Mouse (Mus musculus): ENCODE data around the gene Khdrbs1. TPM values are rescaled to one million over a fixed set of nuclear protein-coding genes. Genes with fewer than 3 reads are reported as not detected.
A peak's percentile ranks its signal among the peaks of the same experiment; 100 is the strongest.

Khdrbs1 gene
- 62.2 and 62.6 TPM in 2 replicates for polyA plus RNA-seq (2015; fragmentation: Nextera tagmentation; extraction: Ambion mirVana)

DNA sequence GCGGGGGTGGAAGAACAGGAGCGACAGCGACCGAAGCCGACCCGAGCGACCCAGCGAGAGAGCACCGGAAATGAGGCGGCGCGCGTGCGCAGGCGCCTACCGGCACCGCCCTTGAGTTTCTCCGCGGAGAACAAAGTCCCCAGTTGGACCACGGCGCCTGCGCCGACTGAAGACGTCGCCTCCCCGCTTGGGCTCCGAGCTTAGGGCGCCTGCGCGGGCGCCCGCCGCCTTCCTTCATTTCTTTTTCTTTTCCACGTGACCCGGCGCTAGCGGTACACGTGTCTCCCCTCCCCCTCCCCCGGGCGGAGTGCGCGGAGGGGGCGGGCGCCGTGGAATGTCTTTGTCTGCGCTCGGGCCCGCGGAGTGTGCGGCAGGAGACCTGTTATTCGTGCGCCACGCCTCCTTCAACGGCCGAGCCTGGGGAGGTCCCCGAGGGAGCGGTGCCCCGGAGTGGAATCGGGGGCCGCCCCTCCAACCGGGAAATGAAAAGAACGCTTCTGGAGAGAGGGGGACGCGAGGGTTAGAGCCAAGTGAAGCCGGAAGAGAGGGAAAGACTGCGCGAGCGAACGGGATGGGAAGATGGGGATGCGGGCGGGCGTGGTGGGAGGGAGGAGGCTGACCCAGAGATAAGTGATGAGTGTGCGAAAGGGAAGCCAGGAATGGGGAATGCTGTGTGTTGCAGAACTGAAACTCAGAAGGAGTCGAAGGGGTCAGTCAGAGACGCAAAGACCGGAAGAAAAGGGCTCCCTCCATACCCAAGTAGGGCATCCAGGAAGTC, at the start of gene Khdrbs1:
Khdrbs1 (minus strand) TSS at position 72 of the 778 bp plus-strand sequence.
- H3K9me3 ChIP-seq (ENCODE audit: control insufficient read depth, low read length): no peaks in the 10 kb centered on the region
- ATAC-seq: peak; percentile 95
- H3K4me3 ChIP-seq (ENCODE audit: low read length): peak within 1 kb of the TSS; percentile 99
- no peaks in the 10 kb centered on the region for H3K36me3 ChIP-seq (ENCODE audit: control insufficient read depth, insufficient read depth, low read length)
- peak within 1 kb of the TSS; percentile 99 for H3K9ac ChIP-seq (ENCODE audit: low read depth, low read length)
- H3K4me2 ChIP-seq (ENCODE audit: low read depth, low read length): peak within 1 kb of the TSS; percentile 72
- peaks cover 15% of the 10 kb centered on the region; the same call in 1 of the 2 replicates for H3K4me1 ChIP-seq (ENCODE audit: control insufficient read depth, insufficient read depth, low read length)
- peak within 1 kb of the TSS; percentile 99 for H3K27ac ChIP-seq (ENCODE audit: low read length)
- under 1% methylated on average over 72 of the region's 76 CpGs for WGBS
- H3K27me3 ChIP-seq (replicated peaks; ENCODE audit: control insufficient read depth, insufficient read depth, low read length): no peaks in the 10 kb centered on the region

DNA sequence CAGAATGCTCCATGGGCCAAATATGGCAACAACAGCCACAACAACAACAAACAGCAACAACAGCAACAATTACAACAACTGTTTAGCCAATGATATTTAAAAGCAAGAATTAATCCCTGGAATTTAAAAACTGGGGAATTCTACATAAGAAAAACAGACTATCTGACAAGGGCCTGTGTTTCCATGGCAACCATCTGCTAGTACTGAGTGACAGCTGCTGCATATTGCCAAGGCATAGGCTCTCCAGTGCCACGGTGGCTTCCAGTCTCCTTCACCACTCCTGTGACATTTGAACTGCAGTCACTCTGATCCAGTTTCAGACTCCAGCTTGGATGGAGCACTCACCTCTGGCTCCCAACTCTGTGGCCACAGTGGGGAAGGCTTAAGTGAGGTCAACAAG, 49.3 kb upstream of the Khdrbs1 start:
- Histone ChIP-seq H3K9me3 (ENCODE audit: control insufficient read depth, low read length) (no peaks in the 10 kb centered on the region), H3K4me2 (ENCODE audit: low read depth, low read length) (no peak overlapping the region), H3K4me3 (ENCODE audit: low read length) (no peak overlapping the region), H3K9ac (ENCODE audit: low read depth, low read length) (no peak overlapping the region), H3K4me1 (ENCODE audit: control insufficient read depth, insufficient read depth, low read length) (peaks cover 26% of the 10 kb centered on the region), H3K27ac (ENCODE audit: low read length) (no peak overlapping the region), H3K27me3 (replicated peaks; ENCODE audit: control insufficient read depth, insufficient read depth, low read length) (no peaks in the 10 kb centered on the region), H3K36me3 (ENCODE audit: control insufficient read depth, insufficient read depth, low read length) (no peaks in the 10 kb centered on the region)
- ATAC-seq: no peak
- 41% methylated on average over 1 of the region's 1 CpGs for WGBS

DNA sequence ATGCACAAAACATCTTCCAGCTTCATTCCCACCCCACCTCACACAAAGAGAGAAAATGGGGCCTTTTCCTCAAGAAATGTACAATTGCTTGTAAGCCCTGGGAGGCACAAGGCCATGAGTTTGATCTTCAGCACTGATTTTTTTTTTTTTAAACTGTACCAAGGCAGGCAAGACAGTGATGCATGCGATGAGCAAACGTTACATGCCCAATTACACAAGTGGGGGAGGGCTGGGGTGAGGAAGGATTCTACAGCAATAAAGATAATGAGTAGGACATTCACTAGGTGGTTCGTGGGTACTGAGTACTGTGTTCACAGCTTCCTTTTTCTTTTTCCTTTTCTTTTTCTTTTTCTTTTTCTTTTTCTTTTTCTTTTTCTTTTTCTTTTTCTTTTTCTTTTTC, 48.4 kb upstream of the Khdrbs1 start:
- Histone ChIP-seq H3K9me3 (ENCODE audit: control insufficient read depth, low read length) (no peaks in the 10 kb centered on the region), H3K9ac (ENCODE audit: low read depth, low read length) (no peak overlapping the region), H3K4me2 (ENCODE audit: low read depth, low read length) (no peak overlapping the region), H3K4me3 (ENCODE audit: low read length) (no peak overlapping the region), H3K36me3 (ENCODE audit: control insufficient read depth, insufficient read depth, low read length) (no peaks in the 10 kb centered on the region), H3K27me3 (replicated peaks; ENCODE audit: control insufficient read depth, insufficient read depth, low read length) (no peaks in the 10 kb centered on the region), H3K4me1 (ENCODE audit: control insufficient read depth, insufficient read depth, low read length) (peaks cover 18% of the 10 kb centered on the region), H3K27ac (ENCODE audit: low read length) (no peak overlapping the region)
- ATAC-seq: no peak
- WGBS: 61% methylated on average over 3 of the region's 3 CpGs

DNA sequence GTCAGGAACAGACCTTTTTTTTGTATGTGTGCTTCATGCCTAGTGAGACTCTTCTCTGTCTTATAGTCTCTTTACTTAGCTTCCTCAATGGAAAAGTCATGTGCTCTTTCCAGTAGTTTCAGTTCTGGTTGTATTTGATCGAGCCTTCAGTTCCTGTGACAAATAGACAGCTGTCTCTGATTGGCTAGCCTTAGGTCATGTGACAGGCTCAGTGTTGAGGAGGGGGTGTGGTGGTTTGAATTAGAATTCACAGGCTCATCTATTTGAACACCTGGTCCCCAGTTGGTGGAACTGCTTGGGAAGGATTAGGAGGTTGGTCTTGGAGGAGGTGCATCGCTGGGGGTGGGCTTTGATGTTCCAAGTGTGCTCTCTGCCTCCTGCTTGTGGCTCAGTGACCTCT, 47.5 kb upstream of the Khdrbs1 start:
- H3K9me3 ChIP-seq (ENCODE audit: control insufficient read depth, low read length): no peaks in the 10 kb centered on the region
- H3K27me3 ChIP-seq (replicated peaks; ENCODE audit: control insufficient read depth, insufficient read depth, low read length): no peaks in the 10 kb centered on the region
- no peak overlapping the region for H3K4me2 ChIP-seq (ENCODE audit: low read depth, low read length)
- no peak overlapping the region for H3K9ac ChIP-seq (ENCODE audit: low read depth, low read length)
- H3K36me3 ChIP-seq (ENCODE audit: control insufficient read depth, insufficient read depth, low read length): no peaks in the 10 kb centered on the region
- no peak for ATAC-seq
- H3K4me3 ChIP-seq (ENCODE audit: low read length): no peak overlapping the region
- H3K4me1 ChIP-seq (ENCODE audit: control insufficient read depth, insufficient read depth, low read length): peaks cover 9% of the 10 kb centered on the region
- WGBS: 93% methylated on average over 2 of the region's 2 CpGs
- H3K27ac ChIP-seq (ENCODE audit: low read length): no peak overlapping the region

DNA sequence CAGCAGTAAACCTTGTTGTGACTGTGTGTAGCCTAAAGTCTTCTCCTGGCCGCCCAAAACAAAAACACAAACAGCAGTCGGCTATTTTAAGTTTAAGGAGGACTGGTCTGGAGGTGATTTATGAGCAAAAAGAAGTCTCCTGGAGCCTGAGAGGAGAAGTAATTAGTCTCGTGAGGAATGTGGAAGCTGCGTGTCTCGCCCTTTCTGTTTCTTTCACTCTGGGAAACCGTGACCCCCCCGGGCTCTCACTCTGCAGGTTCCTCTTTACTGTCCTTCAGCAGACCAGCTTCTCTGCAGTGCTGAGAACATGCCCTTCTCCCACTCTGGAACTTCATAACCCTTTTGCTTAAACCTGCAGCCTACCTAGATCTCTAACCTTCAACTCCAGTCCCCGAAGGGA, 46.6 kb upstream of the Khdrbs1 start:
- H3K4me1 ChIP-seq (ENCODE audit: control insufficient read depth, insufficient read depth, low read length): peaks cover 3% of the 10 kb centered on the region; the same call in 1 of the 2 replicates
- no peaks in the 10 kb centered on the region for H3K27me3 ChIP-seq (replicated peaks; ENCODE audit: control insufficient read depth, insufficient read depth, low read length)
- H3K4me2 ChIP-seq (ENCODE audit: low read depth, low read length): no peak overlapping the region
- no peak for ATAC-seq
- H3K9ac ChIP-seq (ENCODE audit: low read depth, low read length): 0 out of 2 replicates have a peak overlapping the region, but pooled peaks have one; percentile 11
- no peak overlapping the region for H3K27ac ChIP-seq (ENCODE audit: low read length)
- H3K4me3 ChIP-seq (ENCODE audit: low read length): no peak overlapping the region
- no peaks in the 10 kb centered on the region for H3K9me3 ChIP-seq (ENCODE audit: control insufficient read depth, low read length)
- no peaks in the 10 kb centered on the region for H3K36me3 ChIP-seq (ENCODE audit: control insufficient read depth, insufficient read depth, low read length)
- WGBS: 40% methylated on average over 8 of the region's 8 CpGs

DNA sequence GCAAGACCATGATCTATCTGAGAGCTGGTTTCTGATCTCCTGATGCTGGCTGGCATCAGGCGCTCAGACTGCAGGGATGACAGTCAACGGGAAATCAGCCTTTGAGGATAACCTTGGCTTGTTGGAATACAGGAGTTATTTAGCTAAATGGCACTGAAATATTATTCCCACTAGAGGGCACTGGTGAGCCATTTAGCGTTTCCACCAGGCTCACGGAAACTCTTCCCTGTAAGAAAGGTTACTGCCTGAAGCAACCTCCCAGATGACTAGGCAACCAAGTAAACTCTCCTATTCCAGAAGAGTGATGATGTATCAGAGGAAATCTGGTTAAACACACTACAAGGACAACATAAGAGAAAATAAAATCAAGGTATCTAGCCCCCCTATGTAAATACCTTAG, 43.1 kb upstream of the Khdrbs1 start:
- no peak for ATAC-seq
- Histone ChIP-seq H3K4me1 (ENCODE audit: control insufficient read depth, insufficient read depth, low read length) (0 out of 2 replicates have a peak, but pooled peaks cover 5% of the 10 kb centered on the region), H3K9ac (ENCODE audit: low read depth, low read length) (no peak overlapping the region), H3K4me3 (ENCODE audit: low read length) (no peak overlapping the region), H3K9me3 (ENCODE audit: control insufficient read depth, low read length) (no peaks in the 10 kb centered on the region), H3K27me3 (replicated peaks; ENCODE audit: control insufficient read depth, insufficient read depth, low read length) (no peaks in the 10 kb centered on the region), H3K36me3 (ENCODE audit: control insufficient read depth, insufficient read depth, low read length) (no peaks in the 10 kb centered on the region), H3K4me2 (ENCODE audit: low read depth, low read length) (no peak overlapping the region), H3K27ac (ENCODE audit: low read length) (no peak overlapping the region)
- WGBS: under 1% methylated on average over 4 of the region's 4 CpGs

DNA sequence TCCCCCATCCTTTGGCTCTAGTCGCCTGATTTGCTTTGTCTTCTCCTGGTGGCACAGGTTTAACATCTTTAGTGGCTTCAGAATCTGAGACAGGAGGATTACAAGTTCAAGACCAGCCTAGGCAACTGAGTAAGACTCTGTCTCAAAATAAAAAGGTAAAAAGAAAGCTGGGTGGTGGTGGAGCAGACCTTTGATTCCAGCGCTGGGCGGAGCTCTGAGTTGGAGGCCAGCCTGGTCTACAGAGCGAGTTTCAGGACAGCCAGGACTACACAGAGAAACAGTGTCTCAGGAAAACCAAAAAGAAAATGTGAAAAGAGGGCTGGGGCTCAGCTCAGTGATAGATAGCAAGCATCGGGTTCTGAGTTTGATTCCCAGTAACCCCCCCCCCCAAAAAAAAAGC, 41.4 kb upstream of the Khdrbs1 start:
- H3K27ac ChIP-seq (ENCODE audit: low read length): no peak overlapping the region
- H3K9ac ChIP-seq (ENCODE audit: low read depth, low read length): no peak overlapping the region
- H3K9me3 ChIP-seq (ENCODE audit: control insufficient read depth, low read length): no peaks in the 10 kb centered on the region
- H3K36me3 ChIP-seq (ENCODE audit: control insufficient read depth, insufficient read depth, low read length): no peaks in the 10 kb centered on the region
- 0 out of 2 replicates have a peak, but pooled peaks cover 5% of the 10 kb centered on the region for H3K4me1 ChIP-seq (ENCODE audit: control insufficient read depth, insufficient read depth, low read length)
- no peaks in the 10 kb centered on the region for H3K27me3 ChIP-seq (replicated peaks; ENCODE audit: control insufficient read depth, insufficient read depth, low read length)
- no peak overlapping the region for H3K4me3 ChIP-seq (ENCODE audit: low read length)
- ATAC-seq: no peak
- no peak overlapping the region for H3K4me2 ChIP-seq (ENCODE audit: low read depth, low read length)
- WGBS: 81% methylated on average over 5 of the region's 5 CpGs

DNA sequence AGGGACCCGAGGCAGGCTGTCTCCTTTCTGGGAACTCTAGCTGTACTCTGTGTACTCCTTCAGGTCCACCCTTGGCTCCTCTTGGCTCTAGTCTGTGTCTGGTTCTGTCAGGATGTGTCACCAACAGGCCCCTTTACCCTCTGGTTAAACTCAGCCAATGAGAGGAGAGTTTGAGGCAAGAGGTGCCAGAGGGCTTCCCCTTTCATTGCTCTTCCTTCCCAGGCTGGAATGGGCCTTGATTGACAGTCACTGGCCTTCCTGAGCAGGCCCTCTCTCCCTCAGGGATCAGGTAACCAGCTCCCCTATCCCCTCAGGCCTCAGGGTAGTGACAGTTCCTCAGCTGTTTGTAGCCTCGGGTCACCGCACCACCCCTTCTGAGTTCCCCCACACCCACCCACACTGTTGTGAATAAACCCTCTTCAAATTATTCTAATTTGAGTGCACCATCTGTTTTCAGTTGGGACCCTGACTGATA, 40.8 kb upstream of the Khdrbs1 start:
- Histone ChIP-seq H3K27ac (ENCODE audit: low read length) (no peak overlapping the region), H3K4me1 (ENCODE audit: control insufficient read depth, insufficient read depth, low read length) (0 out of 2 replicates have a peak, but pooled peaks cover 5% of the 10 kb centered on the region), H3K4me2 (ENCODE audit: low read depth, low read length) (no peak overlapping the region), H3K9me3 (ENCODE audit: control insufficient read depth, low read length) (no peaks in the 10 kb centered on the region), H3K27me3 (replicated peaks; ENCODE audit: control insufficient read depth, insufficient read depth, low read length) (no peaks in the 10 kb centered on the region), H3K36me3 (ENCODE audit: control insufficient read depth, insufficient read depth, low read length) (no peaks in the 10 kb centered on the region), H3K9ac (ENCODE audit: low read depth, low read length) (no peak overlapping the region), H3K4me3 (ENCODE audit: low read length) (no peak overlapping the region)
- WGBS: 51% methylated on average over 3 of the region's 3 CpGs
- no peak for ATAC-seq

DNA sequence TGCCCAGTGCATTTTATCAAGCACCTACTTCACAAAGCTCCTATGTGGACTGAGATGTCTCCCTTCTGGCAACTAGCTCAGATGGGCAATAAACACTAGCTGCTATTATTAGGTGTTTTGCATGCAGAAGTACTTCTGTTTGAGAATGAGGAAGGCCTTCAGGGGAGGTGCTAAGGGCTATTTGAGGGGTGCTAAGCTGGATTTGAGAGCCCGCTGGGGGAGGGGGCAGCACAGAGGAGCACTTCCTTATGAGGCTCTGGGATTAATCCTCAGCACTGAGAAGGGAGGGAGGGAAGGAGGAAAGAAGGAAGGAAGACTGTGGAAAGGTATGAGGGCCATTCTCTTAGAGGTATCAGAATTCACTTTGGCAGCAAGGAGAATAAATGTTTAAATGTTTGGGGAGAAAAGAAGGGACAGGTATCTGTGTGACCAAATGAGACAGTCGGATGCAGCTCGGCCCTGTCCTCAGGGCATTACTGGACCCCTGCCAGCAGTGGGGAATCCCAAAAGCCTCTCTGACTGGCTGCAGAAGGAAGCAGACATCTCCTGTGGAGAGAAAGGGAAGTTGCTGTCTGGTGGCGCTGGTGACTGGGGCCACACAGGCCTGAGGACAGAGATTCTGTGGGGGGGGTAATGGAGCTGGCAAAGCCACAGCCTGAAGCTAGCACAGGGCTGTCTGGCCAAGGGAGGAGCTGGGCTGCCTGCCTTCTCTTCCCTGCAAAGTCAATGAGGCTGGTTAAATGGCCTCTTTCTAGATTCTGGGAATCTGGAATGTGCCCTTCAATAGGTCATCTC, 40.0 kb upstream of the Khdrbs1 start:
- 31% methylated on average over 4 of the region's 4 CpGs for WGBS
- no peaks in the 10 kb centered on the region for H3K27me3 ChIP-seq (replicated peaks; ENCODE audit: control insufficient read depth, insufficient read depth, low read length)
- peak; percentile 59 for ATAC-seq
- H3K4me1 ChIP-seq (ENCODE audit: control insufficient read depth, insufficient read depth, low read length): 0 out of 2 replicates have a peak, but pooled peaks cover 5% of the 10 kb centered on the region
- no peaks in the 10 kb centered on the region for H3K36me3 ChIP-seq (ENCODE audit: control insufficient read depth, insufficient read depth, low read length)
- no peak overlapping the region for H3K4me3 ChIP-seq (ENCODE audit: low read length)
- peak overlapping the region; percentile 41 for H3K27ac ChIP-seq (ENCODE audit: low read length)
- H3K4me2 ChIP-seq (ENCODE audit: low read depth, low read length): no peak overlapping the region
- no peaks in the 10 kb centered on the region for H3K9me3 ChIP-seq (ENCODE audit: control insufficient read depth, low read length)
- H3K9ac ChIP-seq (ENCODE audit: low read depth, low read length): no peak overlapping the region
